Mouse (Mus musculus): Measurements from ENCODE around the gene Gna14. TPM values are rescaled to one million over a fixed set of nuclear protein-coding genes. Genes with fewer than 3 reads are reported as not detected.

Gna14 gene
- total RNA-seq, 4 experiments from 2014 or later = 0.39 to 0.50 (median 0.44) TPM

DNA sequence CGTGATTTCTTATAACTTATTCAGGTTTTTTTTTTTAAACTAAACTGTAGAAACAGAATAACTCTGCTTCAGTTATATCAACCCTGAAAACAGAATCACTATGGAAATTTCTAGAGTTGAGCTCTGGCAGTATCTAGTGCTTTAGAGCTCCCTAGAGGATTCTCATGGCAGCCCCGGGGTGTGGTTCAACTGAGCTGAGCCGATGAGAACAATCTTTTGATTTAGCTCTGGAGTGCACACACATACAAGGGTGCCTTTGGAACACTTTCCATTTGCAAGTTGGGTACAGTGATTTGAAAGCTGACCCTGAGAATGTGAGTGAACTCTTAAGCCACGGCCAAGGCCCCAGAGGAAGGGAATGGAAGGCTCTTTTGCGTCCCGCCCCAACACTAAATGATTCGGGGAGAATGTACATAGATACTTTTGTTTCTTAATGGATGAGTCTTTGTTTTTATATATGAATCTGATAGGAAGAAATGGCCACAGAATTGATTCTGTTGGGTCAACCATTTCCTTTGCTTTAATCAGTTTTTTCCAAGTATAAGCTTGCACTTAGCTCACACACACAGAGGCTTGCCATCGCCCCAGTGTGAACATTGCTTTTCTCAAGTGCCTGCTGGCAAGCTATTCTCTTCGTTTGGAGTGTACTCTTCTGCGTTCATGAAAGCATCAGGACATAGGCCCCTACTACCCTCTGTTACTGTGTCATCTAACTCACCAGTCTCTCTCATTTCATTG is 75.0 kb downstream of the Gna14 start:
- no peak for DNase-seq (ENCODE audit: low spot score in 2 of 2)

DNA sequence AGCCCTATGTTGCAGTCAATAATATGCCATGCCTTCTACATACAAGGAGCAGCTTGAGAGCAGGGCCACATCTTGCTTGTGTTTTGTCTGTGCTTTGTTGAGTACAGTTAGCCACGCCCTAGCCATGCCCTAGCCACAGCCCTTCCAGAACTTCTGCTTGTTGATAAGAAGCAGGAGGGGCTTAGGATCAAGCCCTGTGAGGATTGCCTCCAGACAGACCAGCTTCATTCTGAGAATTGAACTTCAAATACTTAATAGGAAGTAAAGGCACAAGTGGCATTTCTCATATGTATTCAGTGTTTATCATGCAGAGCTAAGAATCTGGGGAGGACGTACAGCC is 75.5 kb downstream of the Gna14 start:
- no peak for DNase-seq (ENCODE audit: low spot score in 2 of 2)

DNA sequence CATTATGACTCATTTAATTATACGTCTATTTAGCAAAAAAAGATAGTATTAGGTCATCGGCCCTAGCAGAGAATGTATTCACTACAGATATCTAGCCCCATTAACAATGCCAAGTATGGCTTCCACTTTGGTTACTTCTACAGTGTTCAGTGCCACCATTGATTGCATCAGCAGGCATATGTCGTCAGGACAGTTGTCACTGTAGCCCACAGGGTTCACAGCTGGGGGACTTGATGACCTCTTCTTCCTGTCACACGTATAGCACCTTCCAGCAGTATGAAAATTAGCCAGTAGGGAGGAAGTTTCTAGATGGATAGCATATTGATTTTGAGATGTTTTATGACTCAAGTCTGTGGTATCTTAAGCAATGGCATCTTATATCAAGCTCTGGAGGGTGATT is 78.6 kb downstream of the Gna14 start:
- DNase-seq (ENCODE audit: low spot score in 2 of 2) = no peak

DNA sequence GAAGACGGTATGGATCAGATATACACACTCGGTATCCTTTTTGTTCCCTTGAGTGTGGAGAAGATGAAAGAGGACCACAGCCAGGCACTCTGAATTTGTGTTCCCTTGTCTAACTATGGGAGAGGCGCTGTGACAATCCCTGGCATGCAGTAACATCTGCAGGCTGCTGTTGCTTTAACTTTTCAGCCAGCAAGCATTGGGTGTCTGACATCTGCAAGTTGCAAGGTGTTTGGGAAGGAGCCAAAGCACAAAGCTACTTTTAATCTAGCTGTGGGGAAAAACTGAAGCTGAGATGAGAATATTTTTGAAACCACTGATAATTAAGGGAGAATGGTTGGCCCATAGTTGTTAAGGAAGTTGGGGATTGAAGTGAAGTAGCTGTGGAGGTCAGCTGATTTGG is 83.0 kb downstream of the Gna14 start:
- no peak for DNase-seq (ENCODE audit: low spot score in 2 of 2)

DNA sequence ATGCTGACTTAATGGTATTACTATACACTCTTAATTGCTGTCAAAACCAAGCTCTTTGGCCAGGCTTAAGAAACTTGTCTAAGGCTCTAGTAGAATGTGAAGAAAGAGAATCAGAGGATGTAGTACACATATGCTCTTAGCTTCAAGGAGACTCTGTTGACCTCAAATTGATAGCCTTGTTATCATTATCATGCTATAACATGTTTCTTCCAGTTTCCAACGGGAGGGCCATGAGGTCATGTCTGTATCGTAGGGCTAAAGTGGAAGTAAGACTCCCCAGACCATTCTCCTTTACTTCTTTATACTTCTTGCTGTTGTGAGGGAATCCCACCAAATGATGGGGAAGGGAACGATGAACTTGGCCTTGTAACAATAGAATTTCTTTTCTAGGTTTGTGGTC is 85.0 kb downstream of the Gna14 start:
- DNase-seq (ENCODE audit: low spot score in 2 of 2) = no peak

DNA sequence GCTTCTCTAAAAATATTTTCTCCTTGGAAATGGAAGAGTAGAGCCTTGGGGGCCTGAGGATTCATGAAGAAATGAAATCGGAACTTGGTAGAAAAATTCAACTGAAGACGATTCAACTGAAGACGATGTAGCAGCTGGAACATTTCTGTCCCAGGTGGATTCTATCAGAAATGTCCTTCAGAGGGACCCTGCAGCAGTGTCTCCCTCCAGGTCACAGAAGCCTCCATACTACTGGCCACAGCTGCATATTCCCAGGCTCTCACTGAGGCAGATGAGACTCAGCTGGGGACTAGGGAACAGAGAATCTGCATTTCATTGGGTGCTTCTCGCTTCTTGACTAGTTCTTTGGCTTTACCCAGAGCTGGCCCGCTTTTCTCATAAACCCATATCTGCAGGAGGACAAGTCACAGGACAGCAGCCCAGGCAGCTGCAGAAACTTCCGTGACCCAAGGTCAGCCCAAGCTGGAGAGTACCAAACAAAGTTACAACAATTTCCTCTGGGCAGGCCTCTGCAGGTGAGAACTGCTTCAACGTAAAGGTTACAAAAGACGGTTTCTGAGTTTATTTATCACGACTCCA is 90.8 kb downstream of the Gna14 start:
- DNase-seq (ENCODE audit: low spot score in 2 of 2) = no peak

DNA sequence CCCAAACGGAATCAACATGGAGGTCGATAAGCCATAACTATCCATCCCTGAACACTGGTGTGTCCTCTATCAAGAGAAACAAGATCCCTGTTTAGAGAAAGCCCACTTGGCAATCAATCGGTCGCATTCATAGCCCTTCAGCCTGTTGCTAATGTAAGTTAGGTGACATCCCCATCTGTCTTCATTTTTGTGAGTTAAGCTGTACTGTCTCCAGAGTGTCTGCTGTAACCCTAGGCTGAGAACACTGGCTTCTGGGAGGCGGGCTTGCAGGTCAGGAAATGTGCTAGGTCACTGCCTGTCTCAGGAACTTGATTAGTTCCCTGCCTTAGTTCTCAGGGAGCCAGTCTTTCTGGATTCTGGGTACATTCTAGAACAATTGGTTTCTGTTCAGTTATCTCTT is 91.5 kb downstream of the Gna14 start:
- DNase-seq (ENCODE audit: low spot score in 2 of 2) = no peak

DNA sequence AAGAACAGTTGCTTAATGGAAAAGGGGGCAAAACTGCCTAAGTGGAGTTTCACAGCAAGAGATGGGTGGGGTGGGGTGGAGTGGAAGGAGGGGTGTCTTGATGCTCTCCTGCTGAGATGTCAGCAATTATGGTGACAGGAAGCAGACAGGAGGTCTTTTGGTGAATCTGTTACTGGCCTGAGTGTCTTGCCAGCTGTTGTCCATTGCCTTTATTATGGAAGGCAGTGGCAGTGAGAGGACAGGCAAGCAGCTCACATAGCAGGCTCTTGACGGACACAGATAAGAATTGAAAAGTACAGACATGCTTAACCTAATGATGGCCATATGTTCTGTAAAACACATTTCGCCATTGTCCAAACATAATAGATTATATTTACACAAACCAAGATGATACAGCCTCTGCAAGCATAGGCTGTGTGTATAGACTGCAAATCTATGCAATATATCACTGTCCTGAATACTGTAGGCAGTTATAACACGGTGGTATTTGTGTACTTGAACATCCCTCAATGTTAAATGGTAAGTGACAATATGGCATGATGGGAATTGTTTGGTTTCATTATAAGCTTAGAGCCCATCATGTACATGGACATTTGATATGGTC is 92.8 kb downstream of the Gna14 start:
- DNase-seq (ENCODE audit: low spot score in 2 of 2) = no peak

DNA sequence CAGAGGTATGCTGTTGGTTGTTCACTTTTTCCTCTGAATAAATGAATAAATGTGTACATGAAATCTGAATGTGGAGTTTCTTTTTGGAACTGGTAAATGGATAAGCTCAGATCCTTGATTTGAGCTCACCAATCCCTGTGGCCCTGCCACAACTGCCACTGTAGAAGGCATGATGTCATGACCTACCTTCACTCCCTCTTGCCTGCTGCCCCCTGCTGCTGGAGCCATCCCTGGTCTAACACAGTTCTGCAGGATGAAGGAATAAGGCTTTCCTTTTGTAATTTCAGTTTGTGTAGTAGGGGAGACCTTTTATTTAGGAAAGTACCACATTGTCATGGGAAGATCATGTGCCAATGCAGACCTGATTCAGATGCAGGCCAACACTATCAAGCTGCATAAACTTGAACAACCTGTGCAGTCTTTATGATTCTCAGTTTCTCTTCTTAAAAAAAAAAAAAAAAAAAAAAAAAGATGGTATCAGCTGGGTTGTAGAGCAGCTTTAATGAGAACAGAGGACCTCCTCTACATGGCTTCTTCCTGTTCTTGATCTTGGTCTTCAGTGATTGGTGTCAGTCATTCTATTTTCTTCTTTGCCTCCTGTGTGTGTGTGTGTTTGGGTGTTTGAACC is 93.8 kb downstream of the Gna14 start:
- no peak for DNase-seq (ENCODE audit: low spot score in 2 of 2)

DNA sequence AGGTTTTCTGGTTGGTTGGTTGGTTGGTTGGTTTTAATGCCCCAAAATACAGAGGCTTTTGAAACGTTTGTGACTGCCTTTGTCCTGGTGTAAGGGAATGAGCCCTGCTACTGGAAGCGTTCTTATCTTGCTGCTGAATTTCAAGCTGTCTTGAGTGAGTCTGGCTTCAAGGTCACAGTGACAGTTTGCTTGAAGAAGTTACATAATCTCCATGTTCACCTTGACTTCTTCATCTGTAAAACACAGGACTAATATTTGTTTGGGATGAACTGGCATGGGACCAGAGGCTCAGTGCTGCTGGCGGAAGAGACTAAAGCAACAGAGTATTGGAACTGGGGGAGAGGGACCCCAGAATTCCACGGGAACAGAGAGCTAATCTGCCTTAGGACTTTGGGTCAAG is 94.4 kb downstream of the Gna14 start:
- no peak for DNase-seq (ENCODE audit: low spot score in 2 of 2)

DNA sequence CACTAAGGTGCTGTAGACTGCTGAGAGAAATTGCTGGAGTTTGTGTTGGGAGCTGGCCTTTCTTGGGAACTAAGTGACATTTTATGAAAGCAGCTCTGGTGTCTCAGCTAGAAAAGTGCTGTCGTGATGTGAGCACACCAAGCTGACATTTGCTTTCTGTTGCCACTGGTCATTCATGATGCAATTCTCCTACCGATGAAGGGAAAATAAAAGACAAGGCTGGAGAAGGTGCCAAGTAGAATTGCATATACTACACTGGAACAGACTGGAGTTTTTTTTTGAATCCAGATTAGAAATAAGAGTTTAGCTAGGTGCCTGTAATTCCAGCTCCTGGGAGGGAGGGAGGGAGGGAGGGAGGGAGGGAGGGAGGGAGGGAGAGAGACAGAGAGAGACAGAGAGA is 98.7 kb downstream of the Gna14 start:
- no peak for DNase-seq (ENCODE audit: low spot score in 2 of 2)

DNA sequence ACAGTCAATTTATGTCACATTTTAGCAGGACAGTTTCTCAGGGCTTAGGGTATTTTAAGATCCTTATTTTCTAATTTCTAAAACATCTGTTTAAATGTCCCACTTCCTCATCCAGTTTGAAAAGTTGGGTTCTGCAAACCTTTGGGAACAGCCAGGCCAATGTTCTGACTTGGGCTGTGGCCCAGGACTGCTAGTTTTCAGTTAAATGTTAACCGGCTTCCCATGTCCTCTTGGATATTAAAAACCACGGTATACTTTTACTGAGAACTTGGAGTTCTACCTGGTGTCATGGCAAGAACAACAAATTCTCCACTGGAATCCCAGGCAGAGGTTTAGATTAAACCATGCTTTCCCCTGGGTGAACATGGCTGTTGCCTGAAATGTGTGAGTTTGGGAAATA is 102.9 kb downstream of the Gna14 start:
- DNase-seq (ENCODE audit: low spot score in 2 of 2) = no peak

DNA sequence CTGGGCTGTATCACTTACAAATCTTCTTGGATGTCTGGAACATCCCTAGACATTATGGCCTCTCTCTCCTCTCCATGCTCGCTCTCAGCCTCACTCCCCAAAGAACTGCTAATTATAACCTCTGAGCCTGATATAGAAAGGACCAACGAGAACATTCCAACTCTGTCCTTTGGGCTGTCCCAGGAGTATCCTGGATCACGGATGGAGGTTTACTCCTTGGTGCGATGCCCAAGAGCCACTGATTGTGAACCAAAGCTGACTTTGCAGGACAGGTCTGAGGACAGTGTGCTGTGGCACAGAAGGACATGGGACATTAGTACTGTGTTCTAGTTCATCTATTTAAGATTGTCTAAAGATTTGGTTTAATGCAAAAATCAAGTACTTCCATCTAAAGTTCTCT is 108.1 kb downstream of the Gna14 start:
- no peak for DNase-seq (ENCODE audit: low spot score in 2 of 2)

DNA sequence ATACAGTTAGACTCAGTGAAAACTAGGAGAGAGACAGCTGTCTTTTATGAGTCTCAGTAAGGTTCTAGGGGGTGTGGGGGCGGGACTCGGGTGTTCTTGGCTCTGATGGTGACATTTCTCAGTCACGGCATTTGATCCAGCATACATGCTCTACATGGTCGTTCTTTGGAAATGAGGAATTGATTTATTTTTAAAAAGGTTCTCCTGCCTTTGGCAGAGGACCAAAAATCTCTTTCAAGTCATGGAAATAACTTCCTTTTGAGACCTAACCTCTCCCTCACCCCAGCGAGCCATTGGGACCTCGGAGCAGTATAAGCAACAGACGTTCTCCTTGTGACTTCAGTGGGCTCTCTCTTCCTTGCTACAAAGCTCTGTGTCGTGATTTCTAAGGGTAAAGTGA is 121.4 kb downstream of the Gna14 start:
- DNase-seq (ENCODE audit: low spot score in 2 of 2) = no peak

DNA sequence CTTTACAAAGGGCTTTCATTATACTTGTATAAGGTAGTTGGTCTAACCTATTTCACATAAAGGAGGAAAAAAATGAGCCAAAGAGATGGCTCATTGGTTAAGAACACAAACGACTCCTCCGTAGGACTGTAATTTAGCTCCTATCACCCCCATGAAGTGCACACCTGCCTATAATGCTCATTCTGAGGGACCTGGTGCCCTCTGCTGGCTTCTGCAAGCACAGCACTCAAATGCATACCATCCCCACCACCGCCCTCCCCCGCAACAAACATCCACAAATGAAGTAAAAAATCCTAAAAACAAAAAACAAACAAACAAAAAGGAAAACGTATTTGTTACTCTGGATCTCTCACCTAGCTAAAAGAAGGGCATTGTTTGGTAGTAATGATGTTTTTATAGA is 122.4 kb downstream of the Gna14 start:
- DNase-seq (ENCODE audit: low spot score in 2 of 2) = no peak

DNA sequence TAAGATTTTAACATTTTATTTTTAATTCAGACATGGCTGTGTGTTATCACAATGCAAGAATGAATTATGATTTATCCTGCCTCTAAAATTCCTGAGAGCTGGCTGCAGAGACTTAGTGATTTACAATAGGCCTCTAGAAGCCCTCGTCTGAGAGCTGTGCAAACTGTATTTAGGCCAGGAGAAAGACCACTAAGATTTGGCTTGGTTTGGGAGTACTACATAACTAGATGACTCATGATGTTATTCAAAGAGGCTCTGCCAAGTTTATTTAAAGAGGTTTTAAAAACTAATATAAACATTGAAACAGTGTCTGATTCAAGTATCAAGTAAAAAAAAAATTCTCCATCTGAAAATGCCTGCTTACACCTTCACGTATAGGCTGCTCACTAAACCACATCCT is 123.0 kb downstream of the Gna14 start:
- no peak for DNase-seq (ENCODE audit: low spot score in 2 of 2)

DNA sequence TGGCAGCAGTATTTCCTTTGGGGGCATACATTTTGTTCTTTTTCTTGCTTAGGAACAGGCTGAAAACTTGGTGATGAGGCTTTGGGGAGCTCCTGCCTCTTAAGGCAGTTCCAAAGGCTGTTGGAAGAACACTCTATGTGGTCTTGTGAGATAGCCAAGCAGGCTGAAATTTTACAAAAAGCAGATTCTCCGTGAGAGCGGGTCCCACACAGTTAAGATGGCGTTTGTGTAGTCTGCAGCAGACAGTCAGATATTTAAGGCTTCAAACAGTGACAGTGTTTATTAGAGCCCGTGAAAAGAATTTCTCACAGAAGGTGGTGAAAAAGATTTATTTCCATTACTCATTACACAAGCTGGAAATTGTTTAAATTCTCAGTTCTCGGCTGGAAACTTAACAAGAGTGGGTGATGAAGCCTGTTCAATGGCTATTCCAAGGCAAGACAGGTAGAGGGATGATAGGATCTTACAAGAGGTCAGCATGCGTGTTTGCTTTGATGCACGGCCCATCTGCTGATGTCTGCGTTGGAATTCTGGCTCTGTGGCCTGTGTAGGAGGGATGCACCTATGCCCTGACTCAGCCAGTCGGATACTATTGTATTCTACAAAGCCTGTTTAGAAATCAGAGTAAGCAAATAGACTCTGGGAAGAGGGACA is 123.8 kb downstream of the Gna14 start:
- DNase-seq (ENCODE audit: low spot score in 2 of 2) = no peak

DNA sequence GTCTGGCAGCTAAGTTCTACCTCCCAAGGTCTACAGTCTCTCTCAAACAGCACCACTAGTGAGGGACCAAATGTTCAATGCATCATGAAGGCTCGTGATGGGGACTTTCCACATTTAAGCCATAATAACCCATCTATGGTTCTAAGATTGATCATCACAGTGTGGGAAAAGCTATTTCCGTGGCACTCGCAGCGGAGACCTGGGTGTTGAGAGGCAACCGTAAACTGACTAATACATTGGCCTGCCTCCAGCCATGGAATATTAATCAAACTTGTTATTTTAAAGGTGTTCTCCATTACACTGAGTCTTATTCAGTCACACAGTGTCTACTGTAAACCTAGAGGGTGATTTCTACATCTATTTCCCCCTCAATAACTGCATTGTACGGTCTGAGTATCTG is 127.1 kb downstream of the Gna14 start:
- no peak for DNase-seq (ENCODE audit: low spot score in 2 of 2)

DNA sequence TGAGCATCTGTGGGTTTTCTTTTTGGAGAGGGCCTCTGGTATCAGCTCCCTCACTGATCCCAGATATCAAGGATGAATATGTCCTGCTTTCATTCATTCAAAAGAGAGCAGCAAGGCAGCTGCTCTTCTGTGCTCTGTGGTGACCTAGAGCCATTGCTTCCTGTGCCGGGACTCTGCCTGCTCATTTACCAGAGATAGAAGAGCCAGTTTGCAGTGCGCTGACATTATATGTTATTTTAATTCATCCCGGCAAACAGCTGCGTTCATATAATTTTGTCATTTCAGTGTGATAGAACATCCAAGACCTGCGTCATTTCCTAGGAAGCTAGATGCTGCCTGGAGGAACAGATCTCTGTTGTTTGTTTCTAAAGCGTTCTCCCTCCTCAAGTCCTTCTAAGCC is 141.2 kb downstream of the Gna14 start:
- DNase-seq (ENCODE audit: low spot score in 2 of 2) = no peak

DNA sequence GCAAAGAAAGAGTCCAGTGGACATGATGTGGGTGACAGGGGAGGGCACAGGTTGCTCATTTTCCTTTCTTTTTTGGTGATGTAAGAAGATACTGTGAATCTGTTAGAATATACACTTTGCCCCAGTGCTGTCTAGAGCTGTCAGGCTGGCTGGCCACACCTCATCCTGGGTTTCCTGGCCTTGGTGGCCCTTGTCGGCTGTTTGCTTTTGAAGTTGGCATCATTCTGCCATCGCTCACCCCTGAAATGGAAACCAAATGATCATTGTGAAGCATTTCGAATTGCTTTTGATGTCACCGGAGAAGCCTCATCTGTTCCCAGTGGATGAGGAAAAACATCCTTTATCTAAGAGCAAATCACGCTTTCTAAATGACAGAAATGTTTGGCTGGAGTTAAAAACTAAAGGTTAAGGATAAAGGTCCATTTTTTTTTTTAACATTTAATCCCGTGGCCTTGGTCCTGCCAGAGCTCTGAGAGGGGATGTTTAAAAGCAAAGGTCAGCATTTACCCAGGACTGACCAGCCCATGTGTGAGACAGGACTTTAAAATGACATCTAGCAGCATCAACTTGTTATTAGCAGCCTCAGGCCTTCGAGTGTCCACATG is 144.2 kb downstream of the Gna14 start:
- no peak for DNase-seq (ENCODE audit: low spot score in 2 of 2)

DNA sequence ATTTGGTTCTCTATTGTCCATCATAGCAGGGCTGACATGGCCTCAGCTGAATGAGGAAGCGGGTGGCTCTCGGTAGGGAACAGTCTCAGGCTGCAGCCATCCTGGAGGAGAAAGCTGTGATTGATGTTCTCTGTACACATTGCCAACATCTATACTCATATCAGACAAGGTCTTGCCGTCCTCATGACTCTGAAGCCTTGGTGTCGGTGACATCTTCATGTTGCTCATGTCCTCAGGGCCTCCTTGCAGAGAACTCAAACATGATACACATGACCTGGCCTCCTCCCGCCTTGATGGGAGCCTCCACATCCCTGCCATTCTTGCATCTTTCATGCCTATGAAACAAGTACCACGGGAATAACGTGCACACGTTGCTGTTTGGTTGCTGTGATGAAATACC is 144.9 kb downstream of the Gna14 start:
- DNase-seq (ENCODE audit: low spot score in 2 of 2) = no peak

DNA sequence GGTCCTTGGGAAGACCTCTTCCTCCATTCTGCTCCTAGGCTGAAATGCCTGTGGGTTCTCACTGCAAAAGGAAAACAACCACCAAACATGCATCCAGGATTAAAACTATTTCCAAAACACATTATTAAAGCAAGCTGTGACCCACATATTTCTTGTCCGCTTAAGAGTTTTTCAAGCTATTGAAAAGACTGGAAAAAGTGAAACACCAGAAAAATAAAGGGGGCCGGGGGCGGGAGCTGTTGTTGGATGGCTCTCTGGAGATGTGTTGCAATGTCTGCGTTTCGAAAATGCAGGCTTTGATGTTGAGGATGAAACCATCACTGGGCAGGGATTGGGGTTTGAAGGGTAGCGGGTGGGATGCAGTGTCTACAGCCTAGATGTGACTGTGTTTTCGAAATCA is 149.0 kb downstream of the Gna14 start:
- no peak for DNase-seq (ENCODE audit: low spot score in 2 of 2)
